Mouse (Mus musculus): Measurements from ENCODE around the gene Krt33a. TPM values are rescaled to one million over a fixed set of nuclear protein-coding genes. Genes with fewer than 3 reads are reported as not detected.

The Krt33a gene
- polyA plus RNA-seq, 1 experiment = not detected

GRCm38 (mm10) chr11:99964213-99964612, 51.8 kb downstream of the Krt33a start:
- WGBS = 45% methylated on average over 6 of the region's 6 CpGs
- Histone ChIP-seq H3K27me3 (ENCODE audit: control insufficient read depth, insufficient read depth, low read length) (no peaks in the 10 kb centered on the region), H3K4me1 (ENCODE audit: control insufficient read depth, insufficient read depth, insufficient read length, low read length) (no peaks in the 10 kb centered on the region), H3K27ac (ENCODE audit: insufficient read depth, low read depth, low read length) (no peak overlapping the region), H3K36me3 (ENCODE audit: control insufficient read depth, insufficient read depth, low read length) (no peaks in the 10 kb centered on the region), H3K4me3 (ENCODE audit: low read depth, low read length) (no peak overlapping the region)
- TF ChIP-seq CTCF (IDR thresholded peaks at IDR 0.05; ENCODE audit: extremely low read depth, insufficient read length, insufficient replicate concordance, low read depth, low read length) (no peak), POLR2A (IDR thresholded peaks at IDR 0.05; ENCODE audit: low read depth, low read length) (no peak)

Other genes with a start within 250 kb of the Krt33a start
- not detected in 2 replicates for gene Gm11595, start 243.3 kb downstream of the Krt33a start, polyA plus RNA-seq (2012; rRNA removed)
- gene Krtap4-8, start 235.5 kb downstream of the Krt33a start, polyA plus RNA-seq (2012; rRNA removed) = not detected in 2 replicates
- not detected in 2 replicates for gene Krtap4-9, start 231.0 kb downstream of the Krt33a start, polyA plus RNA-seq (2012; rRNA removed)
- not detected in 2 replicates for gene Gm11596, start 222.7 kb downstream of the Krt33a start, polyA plus RNA-seq (2012; rRNA removed)
- not detected in 2 replicates for gene Gm11569, start 217.3 kb downstream of the Krt33a start, polyA plus RNA-seq (2012; rRNA removed)
- not detected in 2 replicates for gene Gm11554, start 211.8 kb downstream of the Krt33a start, polyA plus RNA-seq (2012; rRNA removed)
- not detected in 2 replicates for gene Krtap4-13, start 206.3 kb downstream of the Krt33a start, polyA plus RNA-seq (2012; rRNA removed)
- not detected in 2 replicates for gene Gm11564, start 200.5 kb downstream of the Krt33a start, polyA plus RNA-seq (2012; rRNA removed)
- gene 2300003K06Rik, start 178.1 kb downstream of the Krt33a start, polyA plus RNA-seq (2012; rRNA removed) = not detected in 2 replicates
- gene Krtap4-16, start 164.6 kb downstream of the Krt33a start, polyA plus RNA-seq (2012; rRNA removed) = 1.9 and 3.2 TPM in 2 replicates
- not detected in 2 replicates for gene Gm11568, start 158.3 kb downstream of the Krt33a start, polyA plus RNA-seq (2012; rRNA removed)
- not detected in 2 replicates for gene Gm11559, start 151.7 kb downstream of the Krt33a start, polyA plus RNA-seq (2012; rRNA removed)
- gene Krtap9-1, start 142.8 kb downstream of the Krt33a start, polyA plus RNA-seq (2012; rRNA removed) = not detected in 2 replicates
- gene Gm11567, start 137.0 kb downstream of the Krt33a start, polyA plus RNA-seq (2012; rRNA removed) = not detected in 2 replicates
- gene Krtap31-1, start 108.3 kb downstream of the Krt33a start, polyA plus RNA-seq (2012; rRNA removed) = not detected in 2 replicates
- gene Gm11565, start 101.5 kb downstream of the Krt33a start, polyA plus RNA-seq (2012; rRNA removed) = not detected in 2 replicates
- gene Krtap31-2, start 79.9 kb downstream of the Krt33a start, polyA plus RNA-seq (2012; rRNA removed) = not detected in 2 replicates
- not detected in 2 replicates for gene Krtap9-5, start 67.7 kb downstream of the Krt33a start, polyA plus RNA-seq (2012; rRNA removed)
- not detected in 2 replicates for gene Krtap29-1, start 37.2 kb downstream of the Krt33a start, polyA plus RNA-seq (2012; rRNA removed)
- gene Krtap16-1, start 29.6 kb downstream of the Krt33a start, polyA plus RNA-seq (2012; rRNA removed) = not detected in 2 replicates
- gene Krtap17-1, start 22.2 kb downstream of the Krt33a start, polyA plus RNA-seq (2012; rRNA removed) = not detected in 2 replicates
- not detected in 2 replicates for gene Krt33b, start 13.7 kb upstream of the Krt33a start, polyA plus RNA-seq (2012; rRNA removed)
- not detected in 2 replicates for gene Krt34, start 25.3 kb upstream of the Krt33a start, polyA plus RNA-seq (2012; rRNA removed)
- gene Krt31, start 34.3 kb upstream of the Krt33a start, polyA plus RNA-seq (2012; rRNA removed) = 0.20 TPM in 1 of 2 replicates, not detected in the other
- gene Krt32, start 72.0 kb upstream of the Krt33a start, polyA plus RNA-seq (2012; rRNA removed) = not detected in 2 replicates
- not detected in 2 replicates for gene Krt35, start 80.0 kb upstream of the Krt33a start, polyA plus RNA-seq (2012; rRNA removed)
- gene Krt36, start 89.4 kb upstream of the Krt33a start, polyA plus RNA-seq (2012; rRNA removed) = not detected in 2 replicates
- 1.0 TPM in 1 of 2 replicates, not detected in the other for gene Krt13, start 105.4 kb upstream of the Krt33a start, polyA plus RNA-seq (2012; rRNA removed)
- 0.32 and 1.1 TPM in 2 replicates for gene Krt15, start 119.7 kb upstream of the Krt33a start, polyA plus RNA-seq (2012; rRNA removed)
- 1,218 and 2,324 TPM in 2 replicates for gene Krt19, start 132.5 kb upstream of the Krt33a start, polyA plus RNA-seq (2012; rRNA removed)
- not detected in 2 replicates for gene Krt9, start 177.0 kb upstream of the Krt33a start, polyA plus RNA-seq (2012; rRNA removed)
- gene Krt14, start 191.3 kb upstream of the Krt33a start, polyA plus RNA-seq (2012; rRNA removed) = 0.27 TPM in 1 of 2 replicates, not detected in the other
- gene Krt16, start 232.7 kb upstream of the Krt33a start, polyA plus RNA-seq (2012; rRNA removed) = 0.08 TPM in 1 of 2 replicates, not detected in the other
- 0.11 and 0.72 TPM in 2 replicates for gene Krt17, start 244.8 kb upstream of the Krt33a start, polyA plus RNA-seq (2012; rRNA removed)